Mouse (Mus musculus) adrenal gland (tissue): ENCODE data around the gene 1700001L19Rik.

Source experiments
- intact Hi-C: fragments of 180-260 bp; cut with DNase I; formaldehyde crosslinking; loops from one replicate; pipeline ENCODE4 v1.15.1; 2025

1700001L19Rik gene

DNA sequence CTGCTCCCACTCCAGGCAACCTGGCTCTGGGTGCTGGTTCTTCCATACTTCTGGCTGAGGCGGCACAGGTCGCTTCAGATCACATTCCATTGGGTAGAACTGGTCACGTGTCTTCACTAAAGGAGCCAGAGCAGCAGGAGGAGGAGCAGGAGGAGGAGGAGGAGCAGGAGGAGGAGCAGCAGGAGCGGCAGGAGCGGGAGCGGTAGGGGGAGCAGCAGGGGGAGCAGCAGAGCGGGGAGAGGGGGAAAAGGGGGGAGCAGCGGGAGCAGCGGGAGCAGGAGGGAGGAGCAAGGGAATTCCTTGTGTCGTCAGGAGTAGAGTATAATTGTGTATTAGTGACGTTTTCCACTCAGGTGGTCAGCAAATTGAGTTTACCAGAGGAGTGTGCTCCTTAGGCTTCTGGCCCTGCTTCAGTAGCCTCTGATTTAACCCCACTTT, 8.5 kb downstream of the 1700001L19Rik start:
- intact Hi-C loops = loop anchor here (10.0 kb wide), 1 partner anchor 479 kb away; no protein-coding TSS in a partner anchor

DNA sequence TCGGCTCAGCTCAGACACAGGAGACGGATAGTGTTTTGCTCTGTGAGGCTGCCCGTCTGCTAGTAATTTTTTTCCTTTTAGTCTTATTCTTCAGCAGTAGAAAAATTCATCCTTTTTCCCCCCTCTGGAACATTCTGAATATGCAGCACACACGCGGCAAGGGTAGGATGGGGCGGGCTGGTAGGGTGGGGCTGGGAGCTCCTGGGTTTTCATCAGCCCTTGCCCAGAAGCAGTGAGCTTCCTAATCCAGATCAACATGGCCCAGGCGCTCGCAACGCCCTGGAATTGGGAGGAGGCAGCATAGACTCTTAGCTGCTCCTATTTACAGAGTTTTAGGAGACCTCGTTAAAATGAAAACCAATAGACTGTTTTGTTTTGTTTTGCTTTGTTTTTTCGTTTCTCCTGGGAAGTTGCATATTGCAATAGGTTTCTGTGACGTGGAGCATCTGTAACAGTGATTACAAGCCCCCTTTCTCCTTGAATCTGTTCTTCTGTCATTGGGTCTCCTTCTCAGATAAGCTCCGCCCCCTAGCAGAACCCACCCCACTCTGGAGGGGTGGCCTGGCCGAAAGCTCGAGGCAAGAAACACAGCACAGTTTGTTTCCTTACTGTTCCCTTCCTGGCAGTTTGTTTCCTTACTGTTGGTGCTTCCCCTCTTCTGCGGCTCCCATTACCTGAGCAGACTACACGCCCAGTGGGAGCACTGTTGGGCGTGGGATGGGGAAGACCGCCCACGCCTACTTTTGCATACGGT, 10.6 kb downstream of the 1700001L19Rik start:
- intact Hi-C loops = loop anchor here (10.0 kb wide), 1 partner anchor 477 kb away; no protein-coding TSS in a partner anchor

DNA sequence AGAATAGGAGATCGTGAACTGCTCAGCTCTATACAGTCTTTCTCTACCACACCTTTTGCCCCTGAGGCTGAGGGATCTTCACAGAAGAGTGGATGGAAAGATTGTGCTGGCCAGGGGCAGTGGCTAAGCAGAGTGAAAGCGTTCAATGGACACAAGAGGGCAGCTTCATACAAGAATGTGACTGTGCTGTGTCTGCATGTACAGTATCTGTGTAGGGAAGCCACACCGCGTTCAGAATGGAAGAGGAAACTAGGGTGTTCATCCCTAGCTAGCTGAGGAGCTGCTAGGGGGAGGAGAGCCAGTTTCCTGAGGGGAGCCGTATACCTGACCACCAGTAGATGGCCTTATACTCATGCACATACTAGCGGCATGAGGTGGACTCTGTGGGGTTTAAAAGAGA, 25.6 kb downstream of the 1700001L19Rik start:
- intact Hi-C loops = no loop called here

DNA sequence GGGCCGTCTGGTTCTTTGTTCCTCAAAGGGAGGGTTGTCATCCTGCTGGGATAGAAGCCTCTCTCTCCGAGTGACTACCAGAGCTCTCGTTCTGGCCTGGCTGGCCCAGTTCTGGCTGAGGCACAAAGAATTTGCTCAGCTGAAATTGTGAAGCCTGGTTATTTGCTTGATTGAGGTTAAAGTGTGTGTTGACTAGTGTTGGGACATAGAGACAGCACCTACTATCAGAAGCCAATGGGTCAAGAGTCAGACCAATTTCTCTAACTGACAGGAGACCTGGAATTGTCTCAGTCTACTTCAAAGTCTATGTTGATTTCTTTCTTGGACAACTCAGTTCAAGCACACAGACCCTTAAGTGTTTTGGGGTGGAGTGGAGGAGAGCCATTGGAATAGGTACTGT, 29.8 kb downstream of the 1700001L19Rik start:
- intact Hi-C loops = no loop called here

DNA sequence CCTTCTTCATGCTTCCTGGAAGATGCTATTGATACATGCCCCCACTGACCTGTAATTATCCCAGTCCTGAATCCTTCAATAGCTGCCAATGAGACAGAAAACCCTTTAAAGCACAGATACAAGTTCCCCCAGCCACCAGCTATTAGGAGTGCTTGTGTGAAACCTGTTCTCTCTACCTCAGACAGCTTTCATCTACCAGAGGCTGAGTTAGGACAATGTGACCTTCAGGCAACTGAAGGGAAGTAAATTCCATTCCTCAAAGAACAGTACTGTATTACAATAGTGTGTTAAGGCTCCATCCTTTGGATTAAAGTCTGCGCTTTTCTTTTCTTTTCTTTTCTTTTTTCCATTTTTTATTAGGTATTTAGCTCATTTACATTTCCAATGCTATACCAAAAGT, 45.6 kb downstream of the 1700001L19Rik start:
- intact Hi-C loops = no loop called here
